Mouse (Mus musculus): ENCODE measurements at regions not wholly inside any gene's neighbourhood (a gene's known extent, or its start where the extent isn't known, plus 50 kb on each side); places are given as distances from the start of the nearest gene placed in this dataset.

DNA sequence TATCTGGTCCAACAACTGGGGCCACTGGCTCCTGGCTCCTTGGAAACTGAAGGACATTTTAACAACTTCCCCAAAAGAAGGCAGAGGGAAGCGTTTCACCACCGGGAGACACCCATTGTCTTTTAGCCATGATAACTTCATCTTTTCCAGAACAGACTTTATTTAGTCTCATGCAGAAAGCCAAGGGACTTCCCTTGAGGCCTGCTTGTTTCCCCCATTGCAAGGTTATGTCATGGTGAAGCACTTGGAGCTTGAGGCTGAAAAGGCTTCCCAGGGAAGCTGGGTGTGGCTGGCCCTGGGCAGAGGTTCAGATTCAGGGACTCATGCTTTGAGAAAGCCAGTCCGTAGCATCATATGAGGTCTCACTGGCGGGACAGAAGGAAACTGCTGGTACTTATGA, 166.3 kb upstream of the Ado start:
- TF ChIP-seq CTCF (IDR thresholded peaks at IDR 0.05; ENCODE audit: borderline replicate concordance, insufficient read depth, low read length) (no peak), POLR2A (IDR thresholded peaks at IDR 0.05; ENCODE audit: low read depth, low read length) (no peak)

Measured in embryonic fibroblast, embryonic 13.5 days (primary cell).